Mouse (Mus musculus) layer of hippocampus, adult 18-20 months (tissue): ENCODE results near the gene Sgf29. TPM values are rescaled to one million over a fixed set of nuclear protein-coding genes. Genes with fewer than 3 reads are reported as not detected.

Experiments
- DNase-seq, 2 experiments: peaks; one replicate each; pipeline ENCODE4 v3.0.0; 2022; ENCODE audit warnings: low spot score in 2 of 2
- long read RNA-seq: library from polyadenylated mRNA; stranded (forward); transcript quantifications from one replicate; pipeline ENCODE4 v2.0.0, GENCODE M21; 2021
- total RNA-seq, 2 experiments: library from RNA; stranded (reverse); gene quantifications; 2 replicates each; pipeline ENCODE4 v1.2.3; 2021

Sgf29 gene
- 10 to 100 TPM; 26.1 to 33.5 TPM for total RNA-seq
- long read RNA-seq, transcript Sgf29-201 (10 exons, 1,312 nt) = major isoform, 8 of 12 reads
- long read RNA-seq, partial matches to known transcripts = 2 of 12 reads
- long read RNA-seq, other reads (novel, unspliced or antisense) = 2 of 12 reads

- DNase-seq = peak; percentile 92 to 95
Observed at GRCm38 (mm10) chr7:126649231-126650051, at the start of gene Sgf29. Gene Sgf29 (plus strand): TSS chr7:126649309.

DNA sequence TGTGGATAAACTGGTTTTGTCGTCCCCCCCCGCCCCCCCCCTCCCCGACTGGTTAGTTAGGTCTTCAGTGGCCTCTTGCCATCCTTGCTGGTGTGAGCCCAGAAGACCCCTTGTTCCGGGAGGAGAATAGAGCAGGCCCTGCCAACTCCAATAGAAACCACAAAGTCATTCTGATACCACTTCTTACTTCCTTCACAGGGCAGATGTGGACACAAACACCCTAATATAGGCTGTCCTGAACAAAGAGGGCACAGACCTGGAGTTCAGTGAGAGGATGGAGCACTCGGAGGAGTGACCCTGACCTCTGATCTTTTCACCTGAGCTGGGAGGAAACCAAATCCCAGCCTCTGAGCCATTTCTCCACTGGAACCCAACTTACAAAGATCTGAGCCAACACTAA is 47.2 kb upstream of the Sgf29 start:
- DNase-seq = no peak

DNA sequence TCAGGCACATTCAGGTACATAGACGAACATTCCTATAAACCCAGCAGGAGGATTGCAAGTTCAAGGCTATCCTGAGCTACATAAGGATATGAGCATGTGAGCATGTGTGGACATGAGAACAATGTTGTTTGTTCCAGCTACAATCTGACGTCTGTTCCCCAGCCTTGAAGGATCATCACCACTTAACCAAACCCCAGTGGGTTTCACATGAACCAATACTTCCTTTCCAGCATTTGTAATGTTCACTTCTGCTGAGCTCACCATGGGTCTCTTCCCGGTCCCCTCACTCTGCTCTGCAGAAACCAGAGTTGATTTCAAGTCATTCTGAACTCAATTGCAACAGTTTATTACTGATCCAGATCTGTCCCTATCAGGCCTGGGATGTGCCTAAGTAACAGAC is 46.5 kb upstream of the Sgf29 start:
- no peak for DNase-seq

- DNase-seq = no peak
Observed at GRCm38 (mm10) chr7:126606611-126607010, 42.5 kb upstream of the Sgf29 start.

DNA sequence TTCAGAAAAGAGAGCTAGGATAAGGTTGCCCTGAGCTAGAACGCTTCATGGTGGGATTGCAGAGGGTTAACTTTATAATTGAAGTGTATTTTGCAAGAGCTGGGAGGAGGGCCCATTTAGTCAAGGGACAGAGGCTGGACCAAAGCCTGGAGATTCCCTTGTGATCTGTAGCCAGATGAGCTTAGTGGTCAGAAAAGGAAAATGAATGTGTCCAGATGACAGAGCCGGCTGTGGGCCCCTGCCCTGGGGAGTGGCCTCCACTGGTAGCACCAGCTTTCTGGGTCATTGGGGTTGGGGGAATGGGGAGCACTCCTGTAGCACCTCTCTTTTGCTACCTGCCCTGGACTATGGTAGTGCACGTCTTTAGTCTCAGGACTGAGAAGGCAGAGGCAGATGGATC is 42.0 kb upstream of the Sgf29 start:
- DNase-seq = no peak

DNA sequence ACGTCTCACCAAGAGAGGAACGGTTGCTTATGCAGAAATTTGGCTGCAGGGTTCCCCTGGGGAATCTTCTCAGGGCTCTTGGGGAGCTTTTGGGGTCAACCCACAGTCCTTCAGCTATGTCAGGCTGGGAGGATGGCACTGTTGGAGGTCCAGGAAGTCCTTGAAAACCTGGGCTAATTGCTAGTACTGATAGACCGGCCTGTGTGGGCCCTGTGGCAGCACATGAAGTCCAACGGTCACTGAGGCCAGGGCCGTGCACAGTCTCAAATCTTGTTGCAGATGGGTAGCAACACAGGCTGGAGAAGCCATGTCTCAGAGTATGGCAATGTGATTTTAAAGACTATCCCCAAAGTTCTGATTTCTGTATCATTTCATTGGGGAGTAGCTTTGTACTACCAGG is 41.3 kb upstream of the Sgf29 start:
- DNase-seq = no peak

- DNase-seq = no peak
Observed at GRCm38 (mm10) chr7:126612736-126613135, 36.4 kb upstream of the Sgf29 start.

GRCm38 (mm10) chr7:126616707-126617106 is 32.4 kb upstream of the Sgf29 start:
- no peak for DNase-seq

- no peak for DNase-seq
Observed at GRCm38 (mm10) chr7:126619559-126620275, 29.4 kb upstream of the Sgf29 start.

GRCm38 (mm10) chr7:126621452-126622359 is 27.4 kb upstream of the Sgf29 start:
- no peak for DNase-seq

- DNase-seq = no peak
Observed at GRCm38 (mm10) chr7:126623381-126623780, 25.7 kb upstream of the Sgf29 start.

GRCm38 (mm10) chr7:126624774-126625173 is 24.3 kb upstream of the Sgf29 start:
- no peak for DNase-seq

- peak; percentile 11 to 27 for DNase-seq
Observed at GRCm38 (mm10) chr7:126625369-126625768, 23.7 kb upstream of the Sgf29 start.

DNA sequence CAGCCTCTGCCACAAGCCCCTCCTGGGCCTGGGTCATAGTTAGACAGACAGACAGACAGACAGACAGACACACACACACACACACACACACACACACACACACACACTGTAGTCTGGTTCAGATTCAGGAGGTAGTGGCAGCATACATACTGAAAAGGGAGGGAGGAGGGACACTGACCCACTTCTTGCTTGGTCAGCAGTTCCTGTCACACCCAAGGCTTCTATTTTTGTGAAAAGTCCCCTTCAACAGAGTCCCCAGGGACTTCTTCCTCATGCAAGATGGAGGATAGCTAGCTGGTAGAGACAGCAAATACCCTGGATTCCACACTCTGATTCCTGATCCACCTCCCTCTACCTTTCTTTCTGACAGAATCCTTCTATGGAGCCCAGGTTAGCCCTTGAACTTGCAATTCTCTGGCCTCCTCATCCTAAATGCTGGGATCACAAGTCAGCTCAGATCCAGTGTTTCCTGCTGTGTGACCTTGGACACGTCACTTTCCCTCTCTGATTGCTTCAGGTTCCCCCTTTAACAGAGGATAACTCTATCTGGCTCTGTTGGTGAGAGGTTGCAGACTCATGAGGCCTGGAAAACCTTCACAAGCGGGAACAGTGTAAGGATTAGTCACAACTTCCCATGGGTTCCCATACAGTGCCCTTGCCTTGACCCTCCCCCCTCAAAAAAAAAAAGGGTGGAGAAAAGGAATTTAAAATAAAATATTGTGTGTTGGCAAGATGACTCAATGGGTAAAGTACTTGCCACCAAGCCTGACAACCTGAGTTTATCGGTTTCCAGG is 23.1 kb upstream of the Sgf29 start:
- DNase-seq = no peak

GRCm38 (mm10) chr7:126628111-126628510 is 21.0 kb upstream of the Sgf29 start:
- DNase-seq = no peak

- no peak for DNase-seq
Observed at GRCm38 (mm10) chr7:126629915-126630314, 19.2 kb upstream of the Sgf29 start.

GRCm38 (mm10) chr7:126630824-126631518 is 18.1 kb upstream of the Sgf29 start, which contains the start of gene Nupr1:
Gene Nupr1 (minus strand): TSS chr7:126630861.
- no peak for DNase-seq

GRCm38 (mm10) chr7:126632478-126632877 is 16.6 kb upstream of the Sgf29 start:
- no peak for DNase-seq

GRCm38 (mm10) chr7:126635375-126635774 is 13.7 kb upstream of the Sgf29 start:
- DNase-seq = no peak
